Mouse (Mus musculus) small intestine, adult 2 months (tissue): ENCODE measurements around the gene Mthfsd.

Source experiments
- CTCF ChIP-seq: fragments of 200-500 bp; IDR thresholded peaks from 2 replicates; pipeline ENCODE4 v1.5.1; 2012; ENCODE audit warnings: low read depth, mild to moderate bottlenecking, control low read depth, inconsistent platforms, low read length, moderate library complexity, mixed read lengths; ENCODE audit not compliant: insufficient replicate concordance, insufficient read length; ENCODE audit errors: extremely low read depth
- POLR2A ChIP-seq: fragments of 200-500 bp; IDR thresholded peaks from 2 replicates; pipeline ENCODE4 v1.6.1; 2012; ENCODE audit warnings: low read depth, mild to moderate bottlenecking, control low read depth, inconsistent platforms, low read length, moderate library complexity

- TF ChIP-seq CTCF, result no peak
- TF ChIP-seq POLR2A, result no peak
Measured at GRCm38 (mm10) chr8:121117906-121118305, 9.7 kb upstream of the Mthfsd start.
